Mouse (Mus musculus) cerebellum, adult 9-10 months (tissue): ENCODE measurements around the gene Klhl12.
"Not testable (repeated sequence)": the region's sequence is repeated elsewhere in the genome, so short reads cannot be mapped to it uniquely, and the experiment has no call there.

Source experiments
- DNase-seq: peaks from one replicate; pipeline ENCODE4 v3.0.0; 2022

The Klhl12 gene

GRCm38 (mm10) chr1:134516491-134517198 is 61.3 kb downstream of the Klhl12 start:
- no peak for DNase-seq

DNA sequence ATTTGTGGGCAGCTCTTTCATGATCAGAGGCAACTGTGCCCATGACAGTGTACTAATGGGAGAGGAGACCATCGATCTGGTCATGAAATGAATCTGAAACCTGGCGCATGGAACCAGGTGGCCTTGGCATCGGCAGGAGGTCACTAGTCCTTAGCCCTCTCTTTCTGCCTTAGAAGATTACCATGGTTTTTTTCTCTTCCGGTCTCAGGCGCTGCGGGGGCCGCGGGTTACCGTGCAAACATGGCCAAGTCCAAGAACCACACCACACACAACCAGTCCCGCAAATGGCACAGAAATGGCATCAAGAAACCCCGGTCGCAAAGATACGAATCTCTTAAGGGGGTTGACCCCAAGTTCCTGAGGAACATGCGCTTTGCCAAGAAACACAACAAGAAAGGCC is 62.5 kb downstream of the Klhl12 start:
- DNase-seq: not testable (repeated sequence)

- peak; percentile 88 for DNase-seq
Measured at GRCm38 (mm10) chr1:134518677-134519076, 63.3 kb downstream of the Klhl12 start.

DNA sequence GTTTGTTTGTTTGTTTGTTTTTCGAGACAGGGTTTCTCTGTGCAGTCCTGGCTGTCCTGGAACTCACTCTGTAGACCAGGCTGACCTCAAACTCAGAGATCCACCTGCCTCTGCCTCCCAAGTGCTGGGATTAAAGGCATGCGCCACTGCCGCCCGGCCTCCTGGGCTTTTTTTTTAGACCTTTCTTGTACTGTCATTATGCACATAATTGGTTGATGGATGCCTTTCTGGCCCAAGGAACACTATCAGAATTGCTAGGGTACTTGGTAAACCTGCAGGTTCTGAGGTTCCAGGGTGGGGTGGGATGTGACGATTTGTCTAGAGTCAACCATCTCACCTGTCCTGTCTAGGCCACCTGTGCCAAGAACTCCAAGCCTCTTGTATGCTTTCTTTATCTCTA is 63.9 kb downstream of the Klhl12 start:
- not testable (repeated sequence) for DNase-seq

DNA sequence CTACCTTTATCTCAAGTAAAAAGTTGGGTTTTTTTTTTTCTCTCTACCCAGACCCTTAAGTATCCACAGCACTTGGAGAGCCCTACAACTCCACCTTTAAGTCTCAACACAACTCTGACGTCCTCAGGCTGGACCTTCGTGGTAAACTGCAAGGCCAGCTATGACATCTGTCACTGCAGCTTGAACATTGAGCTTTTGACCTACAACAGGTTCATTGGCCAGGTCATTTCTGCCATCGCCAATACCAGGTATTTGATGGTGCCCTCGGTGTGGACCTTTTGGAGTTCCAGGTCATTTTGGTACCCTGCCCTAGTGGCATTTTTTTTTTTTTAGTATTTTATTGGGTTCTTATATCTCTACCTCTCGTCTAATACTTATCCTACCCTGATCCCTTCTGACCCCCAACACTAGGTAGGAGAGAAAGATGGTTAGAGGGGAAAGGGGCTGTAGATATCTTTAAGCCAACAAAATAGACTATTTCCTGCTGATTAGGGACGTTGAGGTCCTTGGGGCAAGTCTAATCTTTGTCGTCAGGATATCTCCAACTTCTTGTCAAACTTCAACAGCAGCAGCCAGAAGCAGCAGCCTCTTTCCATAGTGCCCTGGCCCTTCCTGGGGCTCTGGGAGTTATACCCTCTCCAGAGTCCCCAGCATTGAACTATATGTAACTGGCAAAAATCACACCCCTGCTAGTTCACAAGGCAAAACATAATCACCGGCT is 64.8 kb downstream of the Klhl12 start:
- DNase-seq: no peak

- no peak for DNase-seq
Measured at GRCm38 (mm10) chr1:134521163-134521562, 65.8 kb downstream of the Klhl12 start.

DNA sequence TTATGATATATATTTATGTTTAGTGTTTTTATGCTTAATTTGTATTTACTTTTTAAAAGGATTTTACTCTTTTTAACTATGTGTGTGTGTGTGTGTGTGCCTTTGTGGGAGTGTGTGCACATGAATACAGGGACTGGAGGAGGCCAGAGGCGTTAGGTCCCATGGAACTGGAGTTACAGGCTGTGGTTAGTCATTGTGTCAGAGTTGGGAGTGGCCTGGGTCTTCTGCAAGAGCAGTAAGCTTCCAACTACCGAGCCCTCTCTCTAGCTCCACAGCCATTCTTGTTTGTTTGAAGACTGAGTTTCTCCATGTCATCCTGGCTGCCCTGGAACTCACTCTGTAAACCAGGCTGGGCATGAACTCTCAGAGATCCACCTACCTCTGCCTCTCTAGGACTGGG is 67.0 kb downstream of the Klhl12 start:
- DNase-seq: no peak

DNA sequence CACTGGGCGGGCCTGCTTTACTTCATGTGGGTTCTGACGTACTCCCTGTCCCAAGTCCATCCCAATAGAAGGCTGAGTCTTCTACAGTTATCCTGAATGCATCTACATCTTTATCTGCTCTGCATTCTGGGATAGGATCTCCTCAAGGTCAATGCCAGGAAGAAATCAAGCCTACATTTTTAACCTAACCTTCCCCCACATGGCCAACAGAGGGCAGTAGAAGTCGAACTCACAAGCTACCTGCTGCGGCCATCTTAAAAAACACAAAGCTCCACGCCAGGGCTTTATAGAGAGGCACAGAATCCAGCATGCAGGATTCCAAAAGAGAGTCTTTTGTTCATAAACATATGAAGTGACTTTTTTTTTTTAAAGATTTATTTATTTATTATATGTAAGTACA is 69.1 kb downstream of the Klhl12 start:
- DNase-seq: no peak

- no peak for DNase-seq
Measured at GRCm38 (mm10) chr1:134525015-134525414, 69.7 kb downstream of the Klhl12 start.

GRCm38 (mm10) chr1:134526752-134527151 is 71.4 kb downstream of the Klhl12 start:
- DNase-seq: no peak

GRCm38 (mm10) chr1:134530618-134531017 is 75.3 kb downstream of the Klhl12 start:
- DNase-seq: no peak

DNA sequence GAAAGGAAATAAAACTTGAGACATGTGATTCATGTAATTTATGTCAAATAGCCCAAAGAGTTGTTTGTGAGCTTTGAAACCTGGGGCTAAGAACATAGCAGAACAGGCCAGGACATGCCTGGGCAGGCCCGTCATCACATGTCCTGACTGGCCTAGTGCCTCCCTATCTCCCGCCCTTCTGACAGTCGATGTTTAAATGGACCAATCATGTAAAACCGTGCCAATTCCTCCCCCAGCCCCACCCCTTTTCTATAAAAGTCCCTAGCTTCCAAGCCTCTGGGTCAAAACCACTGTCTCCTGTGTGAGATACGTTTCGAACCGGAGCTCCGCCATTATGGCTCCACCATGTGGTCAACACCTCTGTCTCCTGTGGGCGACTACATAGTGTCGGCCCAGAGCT is 78.4 kb downstream of the Klhl12 start:
- DNase-seq: not testable (repeated sequence)

DNA sequence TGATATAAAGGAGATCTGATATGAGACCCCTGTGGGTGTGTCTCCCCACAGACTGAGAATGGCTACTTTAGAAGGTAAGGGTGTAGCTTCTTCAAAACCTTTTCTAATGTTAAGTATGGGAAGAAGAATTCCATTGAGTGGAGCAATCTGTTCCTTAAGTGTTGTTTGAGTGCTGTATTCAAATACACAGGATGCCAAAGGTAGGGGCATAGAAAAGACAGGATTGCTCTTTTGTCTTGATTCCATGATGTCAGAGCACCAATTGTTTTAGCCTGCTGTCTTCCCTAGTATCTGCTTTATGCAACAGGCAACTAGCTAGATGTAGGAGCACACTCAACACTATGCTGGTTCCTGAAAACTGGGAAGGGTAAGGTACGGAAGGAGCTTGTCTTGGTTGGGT is 79.7 kb downstream of the Klhl12 start:
- DNase-seq: no peak

DNA sequence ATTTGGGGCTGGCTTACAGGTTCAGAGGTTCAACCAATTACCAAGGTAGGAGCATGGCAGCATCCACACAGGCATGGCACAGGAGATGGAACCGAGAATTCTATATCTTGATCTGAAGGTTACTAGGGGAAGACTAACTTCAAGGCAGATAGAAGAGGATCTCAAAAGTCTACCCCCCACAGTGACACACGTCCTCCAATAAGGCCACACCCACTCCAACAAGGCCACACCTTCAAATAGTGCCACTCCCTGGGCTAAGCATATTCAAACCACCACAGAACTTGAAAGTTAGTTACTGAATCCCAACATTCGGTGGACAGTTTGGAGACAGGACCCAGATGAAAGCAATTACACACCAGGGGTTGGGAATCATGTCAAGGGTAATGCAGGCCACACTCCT is 80.2 kb downstream of the Klhl12 start:
- no peak for DNase-seq

DNA sequence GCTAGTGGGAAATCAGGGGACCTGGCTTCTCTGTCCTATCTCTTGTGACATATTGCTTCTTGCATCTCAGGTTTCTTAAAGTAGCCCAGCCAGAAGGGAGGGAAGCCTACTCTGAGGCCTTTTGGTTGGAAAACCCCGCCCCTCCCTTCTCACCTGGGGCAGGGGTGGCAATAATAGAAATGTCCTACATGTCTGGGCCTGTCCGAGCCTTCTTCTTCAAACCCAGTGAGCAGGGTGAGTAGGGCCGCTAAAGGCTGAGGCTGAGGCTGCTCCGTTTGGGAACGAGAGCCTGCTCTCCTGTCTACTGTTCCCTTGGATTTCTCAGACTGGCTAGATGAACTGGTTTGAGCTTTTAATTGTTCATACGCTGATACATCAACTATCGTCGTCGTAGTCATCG is 85.3 kb downstream of the Klhl12 start:
- DNase-seq: no peak
